Comparison of ENCODE assay signal across 8 mouse cellular contexts in the genomic region with DNA sequence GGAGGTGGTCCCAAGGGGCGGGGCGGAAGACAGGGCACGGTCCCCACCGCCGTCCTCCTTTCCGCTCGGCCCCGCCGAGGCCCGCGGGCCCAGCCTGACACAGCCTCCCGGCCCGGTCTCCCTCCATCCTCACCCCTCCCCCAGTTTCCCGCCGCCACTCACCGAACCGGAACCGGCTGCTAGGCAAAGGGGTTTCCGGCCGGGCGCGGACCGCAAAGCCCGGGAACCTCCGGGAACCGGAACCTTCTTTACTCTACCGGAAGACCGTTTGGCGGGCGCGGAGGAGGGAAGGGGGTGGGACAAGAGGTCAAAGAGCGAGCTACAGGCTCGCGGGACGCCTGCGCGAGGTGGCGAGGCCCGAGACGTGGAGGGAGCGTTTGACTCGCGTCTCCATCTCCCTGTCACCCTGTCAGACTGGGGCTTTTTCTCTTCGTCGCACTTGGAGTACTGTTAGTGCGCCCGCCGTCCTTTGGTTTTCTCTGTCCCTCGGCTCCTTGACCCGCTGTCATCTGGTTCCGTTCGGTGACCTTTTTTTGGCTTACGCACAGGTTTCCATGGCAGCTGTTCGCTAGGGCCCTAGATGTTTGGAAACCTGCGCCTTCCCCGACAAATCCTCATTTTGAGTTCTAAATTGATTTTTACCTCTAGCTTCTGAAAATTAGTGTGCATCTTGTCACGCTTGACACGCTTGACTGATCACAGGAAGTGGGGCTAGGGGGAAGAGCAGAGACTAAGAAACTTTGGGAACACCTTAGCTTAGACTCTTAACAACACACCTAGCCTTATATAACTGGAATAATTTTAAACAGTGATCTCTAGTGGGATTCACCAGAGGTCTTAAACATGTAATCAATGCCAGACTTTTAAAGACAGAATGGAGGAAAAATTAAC. TPM values are rescaled to one million over a fixed set of nuclear protein-coding genes. Genes with fewer than 3 reads are reported as not detected.
A peak's percentile ranks its signal among the peaks of the same experiment; 100 is the strongest.
DNase-seq lines count a peak whose midpoint lies in the region; ATAC-seq lines count a peak whose summit lies in the region.

Gene Senp1 (minus strand): TSS at position 624 of the 891 bp plus-strand sequence.

- ATAC-seq in erythroid progenitor cell, adult 5-6 weeks (replicated peaks; ENCODE audit: low FRiP score, poor library complexity, severe bottlenecking): peak; percentile 91
- ATAC-seq in heart, embryonic 13.5 days (ENCODE audit: extremely low read depth, insufficient number of reproducible peaks, low FRiP score, low TSS enrichment): peak; percentile 82
- ATAC-seq in liver, embryonic 13.5 days (ENCODE audit: low read depth): peak; percentile 92
- ATAC-seq in stomach, embryonic 16.5 days (ENCODE audit: insufficient read depth, low FRiP score): peak; percentile 91

- peak within 1 kb of the TSS; percentile 81 for H3K4me2 ChIP-seq in heart, embryonic 13.5 days
- peak within 1 kb of the TSS; percentile 74 for H3K4me2 ChIP-seq in liver, embryonic 13.5 days
- peak within 1 kb of the TSS; percentile 73 for H3K4me2 ChIP-seq in stomach, embryonic 16.5 days (ENCODE audit: low read depth, low read length)

- no peaks in the 10 kb centered on the region for H3K27me3 ChIP-seq in heart, embryonic 13.5 days (replicated peaks)
- H3K27me3 ChIP-seq in liver, embryonic 13.5 days: no peaks in the 10 kb centered on the region
- no peaks in the 10 kb centered on the region for H3K27me3 ChIP-seq in stomach, embryonic 16.5 days (ENCODE audit: control insufficient read depth, insufficient read depth, low read length)

- H3K27ac ChIP-seq in heart, embryonic 13.5 days (replicated peaks): peak within 1 kb of the TSS; percentile 98
- peak within 1 kb of the TSS; percentile 95 for H3K27ac ChIP-seq in liver, embryonic 13.5 days
- H3K27ac ChIP-seq in stomach, embryonic 16.5 days (ENCODE audit: low read length): peak within 1 kb of the TSS; percentile 98

- under 1% methylated on average over 51 of the region's 58 CpGs for WGBS in heart, embryonic 13.5 days
- under 1% methylated on average over 58 of the region's 58 CpGs for WGBS in liver, embryonic 13.5 days (ENCODE audit: insufficient replicate concordance)
- WGBS in stomach, embryonic 16.5 days: under 1% methylated on average over 58 of the region's 58 CpGs

- H3K9me3 ChIP-seq in heart, embryonic 13.5 days: no peaks in the 10 kb centered on the region
- H3K9me3 ChIP-seq in liver, embryonic 13.5 days (replicated peaks): no peaks in the 10 kb centered on the region
- no peaks in the 10 kb centered on the region for H3K9me3 ChIP-seq in stomach, embryonic 16.5 days (replicated peaks; ENCODE audit: control insufficient read depth, low read length)

- DNase-seq in CD4-positive helper T cell, adult 2 months (ENCODE audit: low read depth, low spot score): peak; percentile 93
- peak; percentile 76 for DNase-seq in brain, embryonic 18.5 days (ENCODE audit: low read depth, low spot score)
- peak; percentile 94 for DNase-seq in kidney, postnatal 14 days
- peak; percentile 84 for DNase-seq in liver, embryonic 13.5 days
- peak; percentile 94 for DNase-seq in neural tube, embryonic 10.5 days (ENCODE audit: extremely low spot score, low spot score)

- 0 out of 2 replicates have a peak, but pooled peaks cover 5% of the 10 kb centered on the region for H3K36me3 ChIP-seq in heart, embryonic 13.5 days
- peaks cover 39% of the 10 kb centered on the region for H3K36me3 ChIP-seq in liver, embryonic 13.5 days
- H3K36me3 ChIP-seq in stomach, embryonic 16.5 days (ENCODE audit: control insufficient read depth, insufficient read depth, low read length): no peaks in the 10 kb centered on the region

- peak within 1 kb of the TSS; percentile 91 for H3K9ac ChIP-seq in heart, embryonic 13.5 days
- H3K9ac ChIP-seq in liver, embryonic 13.5 days: peak within 1 kb of the TSS; percentile 97
- peak within 1 kb of the TSS; percentile 87 for H3K9ac ChIP-seq in stomach, embryonic 16.5 days (ENCODE audit: low read length)

- peak within 1 kb of the TSS; percentile 78 for H3K4me3 ChIP-seq in heart, embryonic 13.5 days
- H3K4me3 ChIP-seq in liver, embryonic 13.5 days (replicated peaks): peak within 1 kb of the TSS; percentile 98
- H3K4me3 ChIP-seq in stomach, embryonic 16.5 days (replicated peaks; ENCODE audit: low read length): peak within 1 kb of the TSS; percentile 83

- H3K4me1 ChIP-seq in heart, embryonic 13.5 days: peaks cover 28% of the 10 kb centered on the region
- H3K4me1 ChIP-seq in liver, embryonic 13.5 days (replicated peaks): peaks cover 37% of the 10 kb centered on the region
- H3K4me1 ChIP-seq in stomach, embryonic 16.5 days (ENCODE audit: control insufficient read depth, insufficient read depth, low read length): peaks cover 13% of the 10 kb centered on the region

RNA-seq across cellular contexts. Expression of gene Senp1, which starts in this region (rescaled TPM):
- total RNA-seq in erythroid progenitor cell, adult 5-6 weeks (2015; ENCODE audit: low replicate concordance): 35.0 and 47.4 TPM in 2 replicates
- 42.2 and 49.9 TPM in 2 replicates for total RNA-seq in erythroid progenitor cell, adult 5-6 weeks (2017; ENCODE audit: low replicate concordance)
- polyA plus RNA-seq in heart, embryonic 13.5 days (2015; fragmentation: Nextera tagmentation; extraction: Ambion mirVana): 18.2 and 19.6 TPM in 2 replicates
- 17.1 and 21.7 TPM in 2 replicates for polyA plus RNA-seq in liver, embryonic 13.5 days (2015; fragmentation: Nextera tagmentation; extraction: Ambion mirVana)
- polyA plus RNA-seq in stomach, embryonic 16.5 days (2015; fragmentation: Nextera tagmentation; extraction: Ambion mirVana): 24.2 and 24.9 TPM in 2 replicates

Comparison
In these comparisons a context has a peak if more than half of its experiments do, and no peak if none do; other contexts are left out.
1. Peak in every context shown above with its lines: DNase-seq, ATAC-seq, H3K4me3 ChIP-seq and H3K27ac ChIP-seq.